Mouse (Mus musculus): Measurements from ENCODE around the gene Trim75.

DNA sequence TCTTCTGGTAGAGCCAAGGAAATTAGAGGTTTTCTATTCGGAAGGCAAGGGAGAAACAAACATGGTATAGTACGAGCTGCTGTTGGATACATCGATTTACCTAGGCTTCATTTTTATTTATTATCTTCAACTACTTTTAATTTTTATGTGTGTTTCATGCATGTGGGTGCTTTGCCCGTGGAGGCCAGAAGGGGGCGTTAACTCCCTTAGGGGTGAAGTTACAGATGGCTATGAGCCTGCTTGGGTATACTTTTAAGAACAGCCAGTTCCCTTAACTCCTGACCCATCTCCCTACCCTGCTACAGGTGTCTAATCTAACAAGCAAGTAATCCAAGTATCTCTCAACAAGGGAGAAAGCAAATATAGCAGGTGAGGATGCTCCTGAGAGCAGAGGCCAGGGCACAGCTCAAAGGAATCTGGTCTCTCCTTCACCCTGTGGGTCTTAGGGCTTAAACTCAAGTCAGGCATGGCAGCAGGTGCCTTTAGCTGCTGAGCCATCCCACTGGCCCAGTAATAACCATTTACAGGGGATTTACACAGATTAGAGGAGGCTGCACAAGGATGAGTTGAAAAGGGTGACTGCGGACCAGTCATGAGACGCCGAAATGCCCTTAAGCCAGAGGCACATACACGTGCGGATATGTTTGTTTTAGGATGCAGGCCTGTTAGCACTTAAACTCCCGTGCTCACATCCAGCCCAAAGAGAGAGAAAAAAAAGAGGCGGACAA, 41.5 kb upstream of the Trim75 start:
- TF ChIP-seq CTCF (IDR thresholded peaks at IDR 0.05; ENCODE audit: borderline replicate concordance, control insufficient read depth, extremely low read depth, insufficient read depth, low read length, poor library complexity) (no peak), POLR2A (IDR thresholded peaks at IDR 0.05; ENCODE audit: control insufficient read depth, extremely low read depth, insufficient read depth, low read length, poor library complexity) (no peak)

Measured in thymus, adult 2 months (tissue).